Mouse (Mus musculus): ENCODE measurements around the gene Fry. TPM values are rescaled to one million over a fixed set of nuclear protein-coding genes. Genes with fewer than 3 reads are reported as not detected.

The Fry gene
- total RNA-seq, 4 experiments from 2014 or later: 66.6 to 79.5 (median 70.9) TPM

- no peak for DNase-seq (ENCODE audit: low spot score in 2 of 2)
Observed at GRCm38 (mm10) chr5:150128432-150128831, 10.0 kb downstream of the Fry start.

DNA sequence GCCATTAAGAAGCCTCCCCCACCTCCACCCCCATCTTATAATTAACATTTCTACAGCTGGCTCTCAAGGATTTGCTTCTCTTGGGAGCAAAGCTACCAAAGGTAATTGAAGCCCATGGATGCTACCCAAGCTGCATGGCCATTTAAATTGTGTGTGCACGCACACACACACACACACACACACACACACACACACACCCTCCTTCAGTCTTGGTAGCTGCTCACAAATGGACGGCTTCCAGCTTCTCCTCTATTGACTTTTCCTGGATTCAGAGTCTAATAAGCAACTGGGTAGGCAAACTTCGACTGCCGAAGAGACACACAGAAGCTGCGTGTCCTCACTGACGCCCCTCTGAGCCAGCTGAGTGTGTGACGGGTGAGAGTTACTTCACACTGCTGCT lies 11.7 kb downstream of the Fry start:
- no peak for DNase-seq (ENCODE audit: low spot score in 2 of 2)

DNA sequence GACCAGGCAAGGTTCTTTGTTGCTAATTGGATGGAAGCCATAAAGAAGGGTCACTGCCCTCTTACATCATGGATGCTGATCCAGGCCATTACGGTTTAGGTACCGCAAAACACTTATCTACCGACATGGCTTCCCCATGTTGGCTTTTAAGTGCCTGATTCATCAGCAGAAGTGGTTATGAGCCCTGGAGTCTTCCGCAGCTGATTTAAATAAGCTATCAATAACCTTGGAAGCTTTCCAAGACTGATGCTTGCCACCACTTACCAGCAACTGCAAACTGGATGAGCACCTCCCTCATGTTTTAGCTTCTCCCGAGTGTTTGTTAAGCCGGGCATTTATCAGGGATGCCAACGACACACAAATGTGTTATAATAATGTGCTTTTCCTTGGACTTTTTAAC lies 12.7 kb downstream of the Fry start:
- DNase-seq (ENCODE audit: low spot score in 2 of 2): no peak

DNA sequence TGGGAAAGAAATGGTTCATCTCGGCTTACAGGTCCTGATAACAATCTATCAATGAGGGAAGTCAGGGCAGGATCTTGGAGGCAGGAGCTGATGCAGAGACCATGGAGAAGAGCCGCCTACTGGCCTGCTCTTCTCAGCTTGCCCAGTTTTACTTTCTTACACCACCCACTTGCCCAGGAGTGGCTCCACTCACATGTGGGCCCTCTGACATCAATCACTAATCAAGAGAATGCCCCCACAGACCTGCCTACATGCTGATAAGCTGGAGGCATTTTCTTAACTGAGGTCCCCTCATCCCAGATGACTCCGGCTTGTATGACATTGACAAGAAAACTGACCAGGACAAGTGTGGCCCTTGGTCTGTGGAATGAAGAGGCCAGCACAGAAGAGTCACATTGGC lies 16.2 kb downstream of the Fry start:
- DNase-seq (ENCODE audit: low spot score in 2 of 2): no peak

DNA sequence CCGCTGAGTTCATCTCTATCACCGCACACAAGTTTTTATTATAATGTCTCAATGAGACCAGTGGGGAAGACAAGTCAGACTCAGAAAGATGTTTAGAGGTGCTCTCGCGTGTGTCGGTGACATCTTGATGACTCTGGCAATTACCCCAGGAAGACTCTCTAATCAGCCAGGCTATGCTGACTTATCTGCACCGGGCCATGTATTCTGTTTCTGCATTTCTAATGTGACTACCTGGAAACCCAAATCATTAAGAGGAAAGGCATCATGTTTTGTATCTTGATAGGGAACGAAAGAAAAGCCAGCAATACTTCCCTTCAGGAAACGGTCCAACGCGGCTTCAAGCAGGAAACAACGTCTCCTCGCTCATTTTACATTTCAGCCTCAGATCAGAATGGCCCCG lies 17.1 kb downstream of the Fry start:
- no peak for DNase-seq (ENCODE audit: low spot score in 2 of 2)

DNA sequence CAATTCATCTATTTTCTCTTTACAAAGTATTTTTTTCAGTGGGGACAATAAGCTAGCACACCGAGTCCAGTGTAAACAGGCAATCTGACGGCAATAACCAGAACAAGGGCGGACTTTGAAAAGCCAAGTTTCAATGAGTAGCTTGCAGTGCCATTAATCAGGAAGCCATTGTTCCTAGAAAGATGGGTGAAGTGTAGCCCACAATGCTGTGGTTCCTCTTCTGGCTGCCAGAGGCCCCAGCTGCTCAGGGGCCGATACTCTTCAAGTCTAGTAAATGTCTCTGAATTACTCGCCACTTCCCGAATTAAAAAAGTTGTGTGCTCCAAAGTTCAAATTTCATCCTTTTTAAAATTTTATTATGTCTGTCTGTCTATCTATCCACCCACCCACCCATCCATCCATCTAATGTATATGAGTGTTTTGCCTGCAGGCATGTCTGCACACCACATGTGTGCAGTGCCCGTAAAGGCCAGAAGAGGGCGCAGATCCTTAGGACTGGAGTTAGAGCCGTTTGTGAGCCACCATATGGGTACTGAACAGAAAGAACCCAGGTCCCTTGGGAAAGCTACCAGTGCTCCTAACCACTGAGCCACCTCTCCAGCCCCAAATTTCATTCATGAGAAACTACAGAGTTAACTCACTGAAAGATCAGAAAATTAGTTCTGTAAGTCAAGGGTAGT lies 19.5 kb downstream of the Fry start:
- no peak for DNase-seq (ENCODE audit: low spot score in 2 of 2)

DNA sequence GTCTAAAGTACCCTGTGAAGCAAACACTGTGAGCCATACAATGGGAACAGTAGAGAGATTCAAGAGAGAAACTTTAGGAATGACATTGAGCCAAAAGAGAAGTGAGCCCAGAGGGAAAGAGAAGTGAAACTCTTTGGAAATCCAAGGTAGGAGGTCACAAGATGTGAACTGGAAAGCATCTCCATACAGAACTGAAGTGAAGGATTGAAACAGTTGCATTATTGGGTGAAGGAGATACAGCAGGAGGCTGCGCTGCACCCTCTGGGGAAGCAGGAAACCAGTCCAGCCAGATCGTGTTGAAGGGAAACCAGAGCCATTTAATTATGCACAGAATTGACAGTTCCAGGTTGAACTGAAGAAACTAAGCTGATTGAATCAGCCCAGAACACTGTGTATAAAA lies 22.1 kb downstream of the Fry start:
- DNase-seq (ENCODE audit: low spot score in 2 of 2): no peak

DNA sequence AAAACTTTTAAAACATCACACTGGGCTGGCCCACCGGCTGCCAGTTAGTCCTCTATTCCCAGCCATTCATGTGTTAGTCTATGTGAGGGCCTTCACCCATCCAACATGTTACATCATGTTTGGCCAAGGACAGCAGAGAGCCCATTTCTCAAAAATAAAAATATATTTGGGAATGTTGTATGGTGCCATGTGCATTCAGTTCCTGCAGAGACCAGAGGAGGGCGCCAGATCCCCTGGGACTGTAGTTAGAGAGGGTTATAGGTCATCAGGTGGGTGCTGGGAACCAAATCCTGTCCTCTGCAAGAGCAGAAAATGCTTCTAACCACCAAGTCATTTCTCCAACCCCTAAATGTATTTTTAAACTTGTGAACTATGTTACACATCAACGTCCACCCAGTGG lies 27.5 kb downstream of the Fry start:
- no peak for DNase-seq (ENCODE audit: low spot score in 2 of 2)

- DNase-seq (ENCODE audit: low spot score in 2 of 2): no peak
Observed at GRCm38 (mm10) chr5:150146612-150147011, 28.2 kb downstream of the Fry start.

DNA sequence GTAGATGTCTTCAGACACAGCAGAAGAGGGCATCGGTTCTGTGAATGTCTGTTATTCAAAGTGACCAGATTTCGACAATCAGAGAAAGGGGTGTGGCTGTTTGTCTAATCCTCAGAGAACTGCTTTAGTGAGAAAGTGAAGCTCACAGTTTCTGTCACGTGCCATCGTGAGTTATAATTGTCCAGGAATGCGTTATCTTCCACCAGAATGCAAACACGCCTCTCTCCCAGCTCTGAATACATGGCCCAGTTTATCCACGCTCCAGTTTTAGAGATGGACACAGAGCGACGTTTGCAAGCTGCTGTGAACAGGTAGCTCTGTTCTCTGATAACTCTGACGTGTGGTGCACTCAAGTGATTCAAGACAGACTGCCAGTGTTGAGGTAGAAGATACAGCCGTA lies 31.3 kb downstream of the Fry start:
- no peak for DNase-seq (ENCODE audit: low spot score in 2 of 2)

DNA sequence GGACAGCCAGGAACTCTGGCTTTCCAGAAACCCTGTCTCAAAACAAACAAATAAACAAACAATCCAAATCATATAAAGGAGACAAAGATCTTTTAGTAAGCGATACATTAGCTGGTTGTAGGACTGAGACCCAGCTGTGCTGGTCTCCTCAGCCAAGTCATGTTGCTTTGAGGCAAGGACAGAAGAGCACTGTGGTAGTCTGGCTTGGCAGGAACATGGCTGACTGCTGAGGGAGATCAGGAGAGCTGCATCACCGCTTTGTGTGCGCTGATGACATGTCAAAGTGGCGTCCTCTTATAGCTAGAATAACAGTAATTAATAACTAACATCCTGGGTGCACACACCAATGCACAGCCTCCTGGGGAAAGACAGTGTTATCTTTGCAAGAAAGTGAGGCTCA lies 32.5 kb downstream of the Fry start:
- no peak for DNase-seq (ENCODE audit: low spot score in 2 of 2)

- peak in 1 of 2 experiments; percentile 8 for DNase-seq (ENCODE audit: low spot score in 2 of 2)
Observed at GRCm38 (mm10) chr5:150152071-150152879, 33.8 kb downstream of the Fry start.

DNA sequence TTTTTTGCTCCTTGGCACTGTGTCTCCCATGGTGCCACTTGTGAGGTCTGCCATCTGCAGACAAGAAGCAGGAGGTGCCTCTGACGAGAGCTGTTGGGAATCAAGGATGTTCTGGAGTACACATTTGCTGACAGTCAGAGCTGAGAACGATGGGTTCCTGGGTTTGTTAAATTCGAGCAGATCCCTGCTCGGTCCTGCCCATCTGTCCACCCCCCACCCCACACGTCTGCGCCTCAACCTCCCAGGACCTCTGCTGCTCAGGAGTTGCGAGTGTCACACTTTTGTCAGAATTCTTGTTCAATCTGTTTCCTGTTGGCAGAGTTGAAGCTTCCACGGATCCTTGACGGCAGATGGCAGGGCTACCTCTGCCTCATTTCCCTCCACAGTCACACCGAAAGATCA lies 34.4 kb downstream of the Fry start:
- no peak for DNase-seq (ENCODE audit: low spot score in 2 of 2)

DNA sequence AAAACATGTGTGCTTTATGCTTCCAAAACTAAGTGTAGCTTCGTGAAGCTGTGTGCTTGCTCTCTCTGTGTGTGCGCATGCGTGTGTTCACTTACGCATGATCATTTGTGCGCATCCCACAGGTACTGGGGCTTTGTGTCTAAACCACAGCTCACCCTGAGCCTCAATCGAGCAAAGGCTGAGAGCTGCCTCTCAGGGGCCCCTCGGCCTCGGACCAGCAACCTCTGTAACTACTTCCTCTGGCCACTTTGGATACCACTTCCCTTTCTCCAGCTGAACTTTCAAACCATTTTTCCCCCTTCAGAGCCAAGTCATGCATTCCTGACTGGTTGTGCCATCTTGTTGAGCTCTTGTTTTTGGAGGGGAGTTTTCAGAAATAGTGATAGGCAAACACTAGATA lies 36.9 kb downstream of the Fry start:
- DNase-seq (ENCODE audit: low spot score in 2 of 2): no peak

- no peak for DNase-seq (ENCODE audit: low spot score in 2 of 2)
Observed at GRCm38 (mm10) chr5:150156063-150156786, 37.8 kb downstream of the Fry start.

DNA sequence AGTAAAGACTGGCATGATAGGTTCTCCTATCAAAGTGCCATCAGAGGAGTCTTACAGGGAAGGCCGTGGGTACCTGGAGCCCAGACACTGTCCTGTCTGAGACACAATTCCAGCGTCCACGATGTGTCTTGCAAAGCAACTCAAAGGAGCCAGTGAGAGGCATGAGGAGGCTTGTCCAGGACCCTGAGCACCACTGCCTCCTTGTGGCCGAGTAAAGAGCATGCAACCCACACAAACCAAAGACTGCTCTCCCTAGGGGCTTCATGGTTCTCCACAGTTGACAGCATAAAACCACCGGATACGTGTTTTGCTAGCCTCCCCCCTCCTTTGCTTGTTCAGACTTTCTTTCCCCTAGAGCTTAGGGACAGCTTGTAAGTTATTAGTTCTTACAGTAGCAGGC lies 39.2 kb downstream of the Fry start:
- DNase-seq (ENCODE audit: low spot score in 2 of 2): no peak

GRCm38 (mm10) chr5:150159151-150159550 lies 40.7 kb downstream of the Fry start:
- no peak for DNase-seq (ENCODE audit: low spot score in 2 of 2)

DNA sequence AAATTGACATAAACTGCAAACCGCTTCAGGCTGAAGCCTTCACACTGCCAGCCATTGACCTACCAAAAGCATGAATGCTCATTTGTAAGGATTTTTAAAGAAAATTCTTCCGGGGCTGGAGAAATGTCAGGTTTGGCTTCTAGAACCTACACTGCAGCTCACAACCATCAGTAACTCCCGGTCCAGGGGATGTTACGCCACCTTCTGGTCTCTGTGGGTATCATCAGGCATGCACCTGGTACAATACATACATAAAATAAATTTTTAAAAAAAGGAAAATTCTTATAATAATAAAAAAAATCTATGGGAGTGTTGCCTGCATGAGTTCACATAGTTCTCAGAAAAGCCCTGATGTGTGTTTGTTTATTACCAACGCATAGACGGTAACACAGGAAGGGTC lies 42.7 kb downstream of the Fry start:
- no peak for DNase-seq (ENCODE audit: low spot score in 2 of 2)

DNA sequence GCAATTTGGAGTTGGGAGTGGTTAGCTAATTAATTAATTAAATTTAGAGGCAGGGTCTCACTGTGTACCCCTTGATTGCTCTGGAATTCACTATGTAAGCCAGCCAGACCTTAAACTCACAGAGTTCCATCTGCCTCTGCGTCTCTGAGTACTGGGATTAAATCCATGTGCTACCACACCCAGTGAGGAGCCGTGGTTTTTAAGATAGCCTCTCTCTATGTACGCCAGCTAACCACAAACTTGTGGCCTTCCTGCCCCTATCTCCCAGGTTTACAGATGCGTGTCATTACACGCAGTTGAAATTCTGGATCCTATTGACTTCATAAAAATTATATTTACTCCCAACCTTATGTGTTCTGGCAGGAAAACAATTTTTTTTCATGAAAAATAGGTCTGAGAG lies 43.5 kb downstream of the Fry start:
- DNase-seq (ENCODE audit: low spot score in 2 of 2): no peak

- DNase-seq (ENCODE audit: low spot score in 2 of 2): no peak
Observed at GRCm38 (mm10) chr5:150164671-150165070, 46.2 kb downstream of the Fry start.

DNA sequence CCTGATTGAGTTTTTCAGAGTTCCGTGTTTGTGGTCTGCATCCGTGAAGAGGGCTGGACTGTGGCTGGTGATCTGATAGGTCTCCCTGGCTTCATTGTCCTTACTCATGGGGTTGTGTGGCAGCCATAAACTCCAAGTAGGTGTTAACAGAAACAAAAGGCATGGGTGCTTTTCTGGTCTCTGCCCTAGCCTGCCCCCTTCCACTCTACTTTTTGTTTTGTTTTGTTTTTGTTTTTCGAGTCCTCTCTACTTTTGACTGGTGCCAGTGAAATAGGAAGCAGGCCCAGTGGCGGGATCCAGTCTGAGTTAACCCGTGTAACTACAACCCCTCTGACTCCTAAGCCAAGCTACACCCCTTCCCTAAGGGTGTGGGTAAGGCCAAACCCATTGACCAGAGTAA lies 48.4 kb downstream of the Fry start:
- no peak for DNase-seq (ENCODE audit: low spot score in 2 of 2)

DNA sequence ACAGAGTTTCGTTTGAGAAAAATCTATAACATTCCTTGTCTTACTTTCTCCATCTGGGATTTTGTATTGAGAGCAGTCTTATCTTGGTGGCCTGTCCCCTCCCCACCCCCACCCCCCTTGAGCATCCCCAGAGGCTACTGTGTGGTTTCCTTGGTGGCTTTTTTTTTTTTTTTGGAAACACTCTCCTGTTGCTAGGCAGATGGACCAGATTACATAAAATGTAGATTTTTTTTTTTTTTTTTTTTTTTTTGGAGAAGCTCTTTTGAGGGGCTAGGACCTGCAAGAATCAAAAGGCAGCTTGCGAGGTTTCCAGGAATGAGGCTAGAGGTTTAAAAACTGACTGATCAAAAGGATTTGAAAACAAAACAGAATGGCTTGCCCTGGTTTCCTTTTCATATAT lies 48.8 kb downstream of the Fry start:
- DNase-seq (ENCODE audit: low spot score in 2 of 2): no peak

Data from gastrocnemius, adult 8-10 months (tissue).